Mouse (Mus musculus) stomach, embryonic 15.5 days (tissue): ENCODE data around the gene Ppan. TPM values are rescaled to one million over a fixed set of nuclear protein-coding genes. Genes with fewer than 3 reads are reported as not detected.

ENCODE experiments used
- ATAC-seq: fragments of 200-750 bp; cut with Nextera tagmentation; 2 replicates; pipeline ENCODE4 v1.8.0; 2017; ENCODE audit warnings: low read depth, moderate number of reproducible peaks, moderate TSS enrichment; ENCODE audit not compliant: insufficient read depth, low FRiP score
- H3K27ac ChIP-seq: fragments of 300-500 bp; sonication (generic); 2 replicates; pipeline ENCODE4 v1.5.1; 2015; ENCODE audit warnings: mild to moderate bottlenecking, inconsistent platforms
- H3K27me3 ChIP-seq: fragments of 300-500 bp; sonication (generic); replicated peaks from 2 replicates; pipeline ENCODE4 v1.6.1; 2015; ENCODE audit warnings: inconsistent platforms
- H3K36me3 ChIP-seq: fragments of 300-500 bp; sonication (generic); 2 replicates; pipeline ENCODE4 v1.6.1; 2015; ENCODE audit warnings: inconsistent platforms
- H3K4me1 ChIP-seq: fragments of 300-500 bp; sonication (generic); 2 replicates; pipeline ENCODE4 v1.6.1; 2015; ENCODE audit warnings: inconsistent platforms
- H3K4me2 ChIP-seq: fragments of 300-500 bp; sonication (generic); 2 replicates; pipeline ENCODE4 v1.6.1; 2015; ENCODE audit warnings: mild to moderate bottlenecking, inconsistent platforms
- H3K4me3 ChIP-seq: fragments of 300-500 bp; sonication (generic); replicated peaks from 2 replicates; pipeline ENCODE4 v1.5.1; 2015; ENCODE audit warnings: inconsistent platforms
- H3K9ac ChIP-seq: fragments of 300-500 bp; sonication (generic); 2 replicates; pipeline ENCODE4 v1.6.1; 2015; ENCODE audit warnings: inconsistent platforms
- H3K9me3 ChIP-seq: fragments of 300-500 bp; sonication (generic); 2 replicates; pipeline ENCODE4 v1.6.1; 2016; ENCODE audit warnings: inconsistent platforms
- WGBS: fragments of 180-500 bp; shearing (Covaris S2); methylation state at CpG from one replicate; pipeline ENCODE4 v1.1.7; 2015; 5-methylcytosine and 5-hydroxymethylcytosine counted together
- polyA plus RNA-seq: library from polyadenylated mRNA; unstranded; fragments of >200 nt; fragmentation: Nextera tagmentation; extraction: Ambion mirVana; gene quantifications from 2 replicates; pipeline ENCODE4 v1.2.1, GENCODE M21; 2015

The Ppan gene
- polyA plus RNA-seq, result 80.9 and 81.3 TPM in 2 replicates

GRCm38 (mm10) chr9:20887704-20888385 is at the start of gene Ppan:
Gene Ppan, plus strand, starts transcription at chr9:20888175.
- 0% methylated on average over 41 of the region's 43 CpGs for WGBS
- ATAC-seq, result peak; percentile 97
- peaks cover 6% of the 10 kb centered on the region for H3K4me1 ChIP-seq
- peak within 1 kb of the TSS; percentile 91 for H3K27ac ChIP-seq
- peak within 1 kb of the TSS; percentile 79 for H3K4me2 ChIP-seq
- H3K4me3 ChIP-seq, result peak within 1 kb of the TSS; percentile 77
- H3K9ac ChIP-seq, result peak within 1 kb of the TSS; percentile 84
- H3K9me3 ChIP-seq, result no peaks in the 10 kb centered on the region
- peaks cover 36% of the 10 kb centered on the region for H3K36me3 ChIP-seq
- H3K27me3 ChIP-seq, result no peaks in the 10 kb centered on the region

GRCm38 (mm10) chr9:20838931-20839330 is 49.0 kb upstream of the Ppan start:
- Histone ChIP-seq H3K4me1 (no peaks in the 10 kb centered on the region), H3K27ac (no peak overlapping the region), H3K9ac (no peak overlapping the region), H3K4me2 (no peak overlapping the region), H3K9me3 (no peaks in the 10 kb centered on the region), H3K27me3 (no peaks in the 10 kb centered on the region), H3K4me3 (no peak overlapping the region), H3K36me3 (no peaks in the 10 kb centered on the region)
- WGBS, result 55% methylated on average over 6 of the region's 6 CpGs
- no peak for ATAC-seq

DNA sequence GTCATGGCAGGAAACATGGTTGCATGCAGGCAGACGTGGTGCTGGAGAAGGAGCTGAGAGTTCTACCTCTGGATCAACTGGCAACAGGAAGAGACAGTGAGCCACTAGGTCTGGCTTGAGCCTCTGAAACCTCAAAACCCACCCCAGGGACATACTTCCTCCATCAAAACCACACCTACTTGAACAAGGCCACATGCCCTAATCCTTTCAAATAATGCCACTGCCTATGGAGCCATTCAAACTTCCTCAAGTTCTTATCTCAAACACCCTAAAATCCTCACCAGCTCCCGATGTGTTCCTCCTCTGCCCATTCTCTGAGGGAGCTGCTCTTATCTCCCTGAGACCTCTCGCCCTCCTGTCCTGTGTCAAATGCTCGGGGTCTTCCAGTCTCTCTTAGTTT is 45.8 kb upstream of the Ppan start:
- no peaks in the 10 kb centered on the region for H3K36me3 ChIP-seq
- ATAC-seq, result no peak

GRCm38 (mm10) chr9:20842670-20843069 is 45.3 kb upstream of the Ppan start:
- Histone ChIP-seq H3K27me3 (no peaks in the 10 kb centered on the region), H3K4me2 (no peak overlapping the region), H3K9me3 (no peaks in the 10 kb centered on the region), H3K9ac (no peak overlapping the region), H3K27ac (no peak overlapping the region), H3K36me3 (no peaks in the 10 kb centered on the region), H3K4me1 (no peaks in the 10 kb centered on the region), H3K4me3 (no peak overlapping the region)
- no peak for ATAC-seq
- WGBS, result 27% methylated on average over 2 of the region's 2 CpGs

More for the DNA sequence above, 45.8 kb upstream of the Ppan start:
- no peaks in the 10 kb centered on the region for H3K4me1 ChIP-seq
- no peak overlapping the region for H3K4me2 ChIP-seq
- H3K9ac ChIP-seq, result no peak overlapping the region
- WGBS, result 50% methylated on average over 4 of the region's 4 CpGs
- H3K27me3 ChIP-seq, result no peaks in the 10 kb centered on the region
- no peak overlapping the region for H3K27ac ChIP-seq
- no peaks in the 10 kb centered on the region for H3K9me3 ChIP-seq
- no peak overlapping the region for H3K4me3 ChIP-seq

- Histone ChIP-seq H3K9ac (no peak overlapping the region), H3K27ac (no peak overlapping the region), H3K4me1 (no peaks in the 10 kb centered on the region), H3K9me3 (no peaks in the 10 kb centered on the region), H3K27me3 (no peaks in the 10 kb centered on the region), H3K36me3 (no peaks in the 10 kb centered on the region), H3K4me3 (no peak overlapping the region), H3K4me2 (no peak overlapping the region)
- WGBS, result 82% methylated on average over 2 of the region's 2 CpGs
- ATAC-seq, result no peak
Observed at GRCm38 (mm10) chr9:20850179-20850578, 37.8 kb upstream of the Ppan start.

- WGBS, result 8% methylated on average over 6 of the region's 6 CpGs
- ATAC-seq, result 0 out of 2 replicates have a peak, but pooled peaks have one; percentile 16
- Histone ChIP-seq H3K9ac (no peak overlapping the region), H3K9me3 (no peaks in the 10 kb centered on the region), H3K4me1 (no peaks in the 10 kb centered on the region), H3K36me3 (no peaks in the 10 kb centered on the region), H3K4me3 (no peak overlapping the region), H3K27ac (no peak overlapping the region), H3K4me2 (no peak overlapping the region), H3K27me3 (no peaks in the 10 kb centered on the region)
Observed at GRCm38 (mm10) chr9:20857131-20857530, 30.8 kb upstream of the Ppan start.

- Histone ChIP-seq H3K27ac (no peak overlapping the region), H3K4me1 (no peaks in the 10 kb centered on the region), H3K36me3 (no peaks in the 10 kb centered on the region), H3K9ac (no peak overlapping the region), H3K27me3 (no peaks in the 10 kb centered on the region), H3K4me2 (no peak overlapping the region), H3K9me3 (no peaks in the 10 kb centered on the region), H3K4me3 (no peak overlapping the region)
- ATAC-seq, result no peak
- 50% methylated on average over 6 of the region's 6 CpGs for WGBS
Observed at GRCm38 (mm10) chr9:20859926-20860325, 28.0 kb upstream of the Ppan start.

GRCm38 (mm10) chr9:20861821-20862220 is 26.2 kb upstream of the Ppan start:
- 9% methylated on average over 4 of the region's 4 CpGs for WGBS

DNA sequence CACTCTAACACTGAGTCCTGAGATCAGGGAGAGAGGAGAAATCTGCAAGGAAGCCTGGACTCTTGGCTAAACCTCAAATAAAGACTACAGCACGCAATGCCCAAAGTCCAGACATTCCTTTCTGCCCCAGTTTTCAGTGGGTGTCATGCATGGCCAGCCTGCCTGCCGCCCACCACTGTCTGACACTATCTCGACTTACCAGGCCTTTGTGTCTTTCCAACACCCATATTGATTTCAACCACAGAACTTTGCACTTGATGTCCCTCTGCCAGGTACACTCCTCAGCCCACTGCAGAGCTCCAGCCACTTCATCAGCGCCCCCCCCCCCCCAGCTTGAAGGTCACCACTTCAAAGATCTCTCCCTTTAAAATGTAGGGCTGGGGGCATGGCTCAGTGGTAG is 25.8 kb upstream of the Ppan start:
- H3K4me2 ChIP-seq, result no peak overlapping the region
- no peak overlapping the region for H3K4me3 ChIP-seq
- ATAC-seq, result no peak
- WGBS, result 48% methylated on average over 4 of the region's 4 CpGs
- no peak overlapping the region for H3K27ac ChIP-seq
- H3K9me3 ChIP-seq, result no peaks in the 10 kb centered on the region
- no peaks in the 10 kb centered on the region for H3K27me3 ChIP-seq
- no peak overlapping the region for H3K9ac ChIP-seq
- H3K4me1 ChIP-seq, result no peaks in the 10 kb centered on the region
- H3K36me3 ChIP-seq, result no peaks in the 10 kb centered on the region

More at GRCm38 (mm10) chr9:20861821-20862220, 26.2 kb upstream of the Ppan start:
- no peaks in the 10 kb centered on the region for H3K27me3 ChIP-seq
- no peak overlapping the region for H3K4me3 ChIP-seq
- no peak overlapping the region for H3K4me2 ChIP-seq
- H3K36me3 ChIP-seq, result no peaks in the 10 kb centered on the region
- H3K27ac ChIP-seq, result no peak overlapping the region
- no peak overlapping the region for H3K9ac ChIP-seq
- H3K4me1 ChIP-seq, result no peaks in the 10 kb centered on the region
- no peaks in the 10 kb centered on the region for H3K9me3 ChIP-seq
- ATAC-seq, result no peak

GRCm38 (mm10) chr9:20866879-20867278 is 21.1 kb upstream of the Ppan start:
- H3K4me2 ChIP-seq, result no peak overlapping the region
- H3K4me3 ChIP-seq, result no peak overlapping the region
- 59% methylated on average over 3 of the region's 3 CpGs for WGBS
- no peak for ATAC-seq
- H3K36me3 ChIP-seq, result 0 out of 2 replicates have a peak, but pooled peaks cover 3% of the 10 kb centered on the region
- no peak overlapping the region for H3K9ac ChIP-seq
- peaks cover 11% of the 10 kb centered on the region; the same call in 1 of the 2 replicates for H3K4me1 ChIP-seq
- H3K27ac ChIP-seq, result no peak overlapping the region
- H3K9me3 ChIP-seq, result no peaks in the 10 kb centered on the region
- H3K27me3 ChIP-seq, result peaks cover 19% of the 10 kb centered on the region; the same call in 1 of the 2 replicates

DNA sequence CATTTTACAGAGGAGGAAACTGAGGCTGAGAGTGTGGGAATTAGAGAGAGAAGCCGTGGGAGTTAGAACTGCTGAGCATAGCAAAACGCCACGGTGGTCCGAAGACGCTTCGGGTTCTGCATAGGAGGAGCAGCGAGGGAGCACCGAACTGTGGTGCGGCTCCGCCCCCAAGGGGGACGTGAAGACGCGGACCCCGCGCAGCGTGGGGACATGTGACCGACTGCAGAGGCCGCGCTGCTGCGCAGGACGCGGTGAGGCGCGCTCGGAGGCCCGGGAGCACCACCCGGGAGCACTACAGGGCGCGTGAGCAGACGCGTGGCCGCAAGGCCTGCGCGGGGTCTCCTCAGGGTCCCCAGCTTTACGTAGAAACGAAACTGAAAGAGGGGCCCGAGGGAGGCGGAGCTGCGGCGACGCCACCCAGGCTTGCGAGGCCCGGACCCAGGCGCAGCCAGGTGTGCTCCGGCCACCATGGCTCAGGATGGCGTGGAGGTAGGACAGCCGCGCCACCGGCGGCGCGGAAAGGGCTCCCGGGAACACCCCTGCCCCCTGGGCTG is 19.4 kb upstream of the Ppan start, which contains the start of gene A230050P20Rik:
A230050P20Rik (plus strand) TSS at position 195 of the 554 bp plus-strand sequence.
- ATAC-seq, result peak; percentile 59; the same call in 1 of the 2 replicates
- Histone ChIP-seq H3K4me2 (peak within 1 kb of the TSS; percentile 86), H3K9ac (peak within 1 kb of the TSS; percentile 54), H3K27ac (no peak within 1 kb of the TSS), H3K9me3 (no peaks in the 10 kb centered on the region), H3K4me3 (peak within 1 kb of the TSS; percentile 63), H3K36me3 (0 out of 2 replicates have a peak, but pooled peaks cover 3% of the 10 kb centered on the region), H3K4me1 (peaks cover 11% of the 10 kb centered on the region; the same call in 1 of the 2 replicates), H3K27me3 (peaks cover 19% of the 10 kb centered on the region; the same call in 1 of the 2 replicates)
- 7% methylated on average over 53 of the region's 53 CpGs for WGBS

DNA sequence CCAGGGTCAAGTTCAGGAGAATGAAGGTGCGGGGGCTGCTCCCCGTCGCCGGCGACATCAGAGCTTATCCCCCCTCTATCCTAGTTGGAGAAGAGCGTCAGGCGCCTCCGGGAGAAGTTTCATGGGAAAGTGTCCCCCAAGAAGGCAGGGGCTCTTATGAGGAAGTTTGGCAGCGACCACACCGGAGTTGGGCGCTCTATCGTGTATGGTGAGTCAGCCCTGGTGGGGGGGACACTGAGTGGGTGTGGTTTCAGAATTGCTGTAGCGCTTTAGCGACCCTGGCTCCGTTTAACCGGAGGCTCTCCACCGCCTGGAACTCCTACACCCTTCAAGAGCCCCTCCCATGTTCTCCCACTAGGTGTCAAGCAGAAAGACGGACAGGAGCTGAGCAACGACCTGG is 18.7 kb upstream of the Ppan start:
- no peaks in the 10 kb centered on the region for H3K9me3 ChIP-seq
- H3K9ac ChIP-seq, result no peak overlapping the region; the same call in 1 of the 2 replicates
- peak overlapping the region; percentile 86 for H3K4me2 ChIP-seq
- peaks cover 19% of the 10 kb centered on the region; the same call in 1 of the 2 replicates for H3K27me3 ChIP-seq
- 0 out of 2 replicates have a peak, but pooled peaks have one; percentile 5 for ATAC-seq
- WGBS, result 3% methylated on average over 19 of the region's 19 CpGs
- 0 out of 2 replicates have a peak, but pooled peaks cover 3% of the 10 kb centered on the region for H3K36me3 ChIP-seq
- peak overlapping the region; percentile 63 for H3K4me3 ChIP-seq
- H3K4me1 ChIP-seq, result peaks cover 11% of the 10 kb centered on the region; the same call in 1 of the 2 replicates
- no peak overlapping the region for H3K27ac ChIP-seq
